Mouse (Mus musculus) midbrain, embryonic 10.5 days (tissue): ENCODE data around the gene Ndufb6. TPM values are rescaled to one million over a fixed set of nuclear protein-coding genes. Genes with fewer than 3 reads are reported as not detected.

Source experiments
- DNase-seq: peaks from one replicate; pipeline ENCODE4 v3.0.0-alpha.2; 2017; ENCODE audit warnings: low spot score
- H3K27ac ChIP-seq: fragments of 300-500 bp; sonication (generic); replicated peaks from 2 replicates; pipeline ENCODE4 v1.5.1; 2016; ENCODE audit warnings: mild to moderate bottlenecking
- H3K27me3 ChIP-seq: fragments of 300-500 bp; sonication (generic); 2 replicates; pipeline ENCODE4 v1.6.1; 2016; ENCODE audit warnings: low read depth, mild to moderate bottlenecking; ENCODE audit not compliant: poor library complexity, severe bottlenecking
- H3K36me3 ChIP-seq: fragments of 300-500 bp; sonication (generic); 2 replicates; pipeline ENCODE4 v1.6.1; 2016; ENCODE audit warnings: mild to moderate bottlenecking, moderate library complexity
- H3K4me1 ChIP-seq: fragments of 300-500 bp; sonication (generic); 2 replicates; pipeline ENCODE4 v1.6.1; 2016
- H3K4me3 ChIP-seq: fragments of 300-500 bp; sonication (generic); 2 replicates; pipeline ENCODE4 v1.5.1; 2016; ENCODE audit warnings: mild to moderate bottlenecking, moderate library complexity
- H3K9me3 ChIP-seq: fragments of 300-500 bp; sonication (generic); replicated peaks from 2 replicates; pipeline ENCODE4 v1.6.1; 2016; ENCODE audit warnings: mild to moderate bottlenecking
- whole genome bisulfite sequencing: fragments of 180-500 bp; shearing (Covaris S2); methylation state at CpG from one replicate; pipeline ENCODE4 v1.1.7; 2016; 5-methylcytosine and 5-hydroxymethylcytosine counted together
- polyA plus RNA-seq: library from polyadenylated mRNA; unstranded; fragments of >200 nt; fragmentation: Nextera tagmentation; extraction: Ambion mirVana; gene quantifications from 2 replicates; pipeline ENCODE4 v1.2.1, GENCODE M21; 2016

Ndufb6 gene
- polyA plus RNA-seq, 1 experiment from 2014 or later = 311 TPM

DNA sequence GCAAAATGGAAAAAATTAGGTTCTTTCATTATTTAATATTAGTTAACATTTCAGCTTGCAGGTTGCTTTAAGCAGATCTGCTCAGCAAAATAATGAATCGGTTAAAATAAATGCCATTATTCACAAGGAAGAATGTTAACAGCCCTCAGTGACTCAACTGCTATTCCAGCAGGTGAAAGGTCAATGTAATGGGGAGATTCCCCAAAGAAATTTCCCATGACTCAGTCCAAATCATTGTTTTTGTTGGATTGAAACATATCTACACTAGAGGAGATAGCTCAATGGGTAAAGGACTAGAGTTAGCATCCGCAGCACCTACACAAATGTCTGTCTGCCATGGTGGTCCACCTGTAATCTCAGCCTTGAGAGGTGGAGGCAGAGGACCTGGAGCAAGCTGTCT is 9.8 kb upstream of the Ndufb6 start:
- H3K27ac ChIP-seq = no peak overlapping the region
- H3K4me3 ChIP-seq = no peak overlapping the region
- H3K36me3 ChIP-seq = no peaks in the 10 kb centered on the region
- no peak for DNase-seq
- no peaks in the 10 kb centered on the region for H3K4me1 ChIP-seq
- 88% methylated on average over 2 of the region's 2 CpGs for WGBS
- peaks cover 12% of the 10 kb centered on the region; the same call in 1 of the 2 replicates for H3K9me3 ChIP-seq
- no peaks in the 10 kb centered on the region for H3K27me3 ChIP-seq

DNA sequence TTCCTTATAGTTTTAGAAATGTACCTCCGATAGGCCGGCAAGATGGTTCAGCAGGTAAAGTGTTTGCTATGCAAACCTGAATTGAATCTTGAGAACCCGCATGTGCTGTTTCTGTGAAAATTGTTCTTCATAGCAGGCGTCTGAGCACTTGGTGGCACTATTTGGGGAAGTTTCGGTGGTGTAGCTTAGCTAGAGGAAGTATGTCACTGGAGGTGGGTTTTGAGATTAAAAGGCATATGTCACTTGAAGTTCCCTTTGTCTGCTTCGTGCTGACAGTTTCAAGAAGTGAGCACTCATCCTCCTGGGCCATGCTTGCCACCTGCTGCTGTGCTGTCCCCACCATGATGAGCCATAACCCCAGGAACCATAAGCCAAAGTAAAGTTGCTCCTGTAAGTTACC is 8.2 kb upstream of the Ndufb6 start:
- Histone ChIP-seq H3K4me1 (no peaks in the 10 kb centered on the region), H3K9me3 (peaks cover 11% of the 10 kb centered on the region; the same call in 1 of the 2 replicates), H3K36me3 (no peaks in the 10 kb centered on the region), H3K27me3 (no peaks in the 10 kb centered on the region), H3K27ac (no peak overlapping the region), H3K4me3 (no peak overlapping the region)
- 83% methylated on average over 6 of the region's 6 CpGs for WGBS
- no peak for DNase-seq

DNA sequence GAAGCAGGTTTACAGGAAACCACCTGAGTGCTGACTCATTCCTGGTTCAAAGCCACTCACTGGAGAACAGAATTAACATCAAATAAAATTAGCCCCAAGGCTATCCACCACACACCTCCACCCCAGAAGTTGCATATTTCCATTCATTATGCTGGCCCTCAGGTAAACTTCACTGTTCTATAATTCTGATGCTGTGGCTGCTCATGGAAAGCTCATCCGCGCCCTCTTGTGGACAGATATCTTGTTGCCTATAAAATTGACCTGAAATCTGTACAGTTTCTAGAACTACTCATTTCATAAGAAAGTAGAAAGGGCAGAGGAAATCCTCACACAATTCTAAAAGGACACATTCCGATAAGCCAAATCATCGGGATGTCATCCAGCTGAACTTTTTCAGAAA is 6.4 kb upstream of the Ndufb6 start:
- H3K27me3 ChIP-seq = no peaks in the 10 kb centered on the region
- H3K36me3 ChIP-seq = no peaks in the 10 kb centered on the region
- no peak overlapping the region for H3K4me3 ChIP-seq
- no peak overlapping the region for H3K27ac ChIP-seq
- no peaks in the 10 kb centered on the region for H3K4me1 ChIP-seq
- 22% methylated on average over 4 of the region's 4 CpGs for WGBS
- peak; percentile 34 for DNase-seq
- H3K9me3 ChIP-seq = peaks cover 3% of the 10 kb centered on the region; the same call in 1 of the 2 replicates

DNA sequence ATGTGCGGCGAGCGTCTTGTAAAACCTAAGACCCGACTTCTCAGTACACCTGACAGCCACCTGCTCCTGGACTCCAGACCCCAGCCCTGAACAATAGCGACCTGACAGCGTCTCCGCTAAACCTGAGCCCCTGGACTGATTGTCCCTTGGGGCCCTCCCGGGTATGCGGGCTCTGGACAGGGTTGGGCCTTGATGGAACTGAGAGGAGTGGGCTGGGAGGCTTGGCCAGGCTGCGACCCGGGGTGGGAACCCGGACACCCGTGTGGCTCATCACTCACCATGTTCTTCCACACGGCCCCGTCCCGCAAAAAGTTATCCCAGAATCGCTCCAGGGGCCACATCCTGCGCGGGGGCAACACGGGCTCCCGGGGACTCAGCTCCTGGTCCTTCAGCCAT is 343 bp downstream of the Ndufb6 start:
- H3K4me1 ChIP-seq = peaks cover 17% of the 10 kb centered on the region
- peaks cover 23% of the 10 kb centered on the region for H3K36me3 ChIP-seq
- 1% methylated on average over 21 of the region's 21 CpGs for WGBS
- peak overlapping the region; percentile 86 for H3K27ac ChIP-seq
- no peak for DNase-seq
- no peaks in the 10 kb centered on the region for H3K27me3 ChIP-seq
- peak overlapping the region; percentile 89 for H3K4me3 ChIP-seq
- H3K9me3 ChIP-seq = no peaks in the 10 kb centered on the region

DNA sequence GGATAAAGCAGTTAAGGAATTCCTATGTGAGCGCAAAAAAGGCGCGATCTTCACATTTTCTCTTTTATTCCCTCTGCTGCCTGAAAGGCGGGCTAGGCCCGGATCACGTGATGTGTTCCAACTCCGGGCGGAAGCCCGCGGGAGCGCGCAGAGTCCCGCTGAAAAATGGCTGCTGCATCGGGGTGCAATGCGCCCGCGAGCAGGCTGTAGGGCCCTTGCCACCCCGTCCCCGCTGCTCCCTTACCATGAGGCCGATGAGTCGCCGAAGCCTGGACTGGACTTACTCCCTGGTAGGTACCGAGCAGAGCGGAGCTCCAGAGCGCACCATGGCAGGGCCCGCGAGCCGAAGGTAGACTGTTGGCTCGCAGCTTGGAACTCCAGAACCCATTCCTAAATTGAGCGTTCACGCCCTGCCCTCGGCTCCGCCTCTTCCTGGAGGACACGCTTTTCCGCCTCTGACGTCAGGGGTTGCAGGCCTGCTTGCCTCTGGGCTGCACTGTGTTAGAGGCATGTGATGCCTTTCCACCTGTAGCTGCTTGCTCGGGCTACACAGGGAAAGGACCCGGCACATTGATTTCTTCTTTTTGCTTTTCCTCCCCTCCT is 9.7 kb downstream of the Ndufb6 start, which contains the start of the genes Smim27 and Topors:
TSS of gene Smim27 (plus strand) at position 150 of the 603 bp plus-strand sequence.
TSS of gene Topors (minus strand) at position 421 of the 603 bp plus-strand sequence.
- H3K4me3 ChIP-seq = peak within 1 kb of the TSS; percentile 87
- H3K9me3 ChIP-seq = no peaks in the 10 kb centered on the region
- WGBS = under 1% methylated on average over 38 of the region's 38 CpGs
- H3K36me3 ChIP-seq = peaks cover 53% of the 10 kb centered on the region
- H3K27me3 ChIP-seq = no peaks in the 10 kb centered on the region
- peak within 1 kb of the TSS; percentile 95 for H3K27ac ChIP-seq
- peak; percentile 97 for DNase-seq
- H3K4me1 ChIP-seq = peaks cover 30% of the 10 kb centered on the region

DNA sequence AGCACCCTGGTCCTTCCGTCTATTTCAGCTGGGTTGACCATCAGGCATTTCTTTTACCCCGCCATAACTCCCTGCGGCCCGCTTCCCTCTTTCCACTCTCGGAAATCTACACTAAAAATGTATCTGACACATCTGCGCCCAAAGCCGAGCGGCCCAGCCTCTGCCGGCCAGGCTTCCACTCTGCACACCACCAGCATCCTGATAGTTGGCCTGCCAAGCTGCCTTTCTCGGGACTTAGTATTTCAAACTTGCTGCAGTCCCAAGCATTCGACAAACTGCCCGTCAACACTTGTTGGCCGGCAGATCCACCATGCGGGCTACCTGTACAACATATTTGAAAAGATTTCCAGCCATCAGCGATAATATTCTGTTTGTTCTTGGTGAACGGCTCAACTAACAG is 10.4 kb downstream of the Ndufb6 start:
- DNase-seq = no peak
- Histone ChIP-seq H3K27ac (peak overlapping the region; percentile 95), H3K27me3 (no peaks in the 10 kb centered on the region), H3K36me3 (peaks cover 54% of the 10 kb centered on the region), H3K9me3 (no peaks in the 10 kb centered on the region), H3K4me1 (peaks cover 30% of the 10 kb centered on the region), H3K4me3 (peak overlapping the region; percentile 87)
- WGBS = 0% methylated on average over 16 of the region's 16 CpGs

DNA sequence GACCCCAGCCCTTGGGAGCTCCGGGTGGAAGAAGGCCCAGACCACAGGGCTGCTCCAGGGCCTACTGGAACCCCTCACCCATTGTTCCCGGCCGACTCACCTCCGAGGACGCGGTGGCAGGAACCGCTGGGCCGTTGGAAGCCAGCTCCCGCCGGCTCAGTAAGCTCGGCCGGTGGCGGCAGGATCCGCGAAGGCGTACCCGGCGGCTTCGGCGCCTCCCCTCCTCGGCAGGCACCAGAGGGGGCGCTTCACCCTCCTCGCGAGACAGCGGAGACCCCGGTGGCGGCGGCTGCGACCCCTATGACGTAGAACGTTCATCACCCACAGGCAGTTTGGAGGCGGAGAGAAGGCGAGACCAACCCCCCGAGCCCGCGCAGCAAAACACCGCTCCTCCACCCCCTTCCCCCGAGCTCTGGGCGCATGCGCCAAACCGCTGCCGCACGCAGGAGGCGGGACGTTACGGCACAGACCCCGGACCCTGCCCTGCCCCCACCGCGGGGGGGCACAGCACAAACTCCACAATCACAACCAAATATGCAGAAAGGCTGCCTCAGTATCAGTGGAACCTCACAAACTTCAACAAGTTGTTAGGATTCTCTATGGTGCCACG is 10.9 kb downstream of the Ndufb6 start:
- Histone ChIP-seq H3K4me3 (peak overlapping the region; percentile 87), H3K9me3 (no peaks in the 10 kb centered on the region), H3K36me3 (peaks cover 58% of the 10 kb centered on the region), H3K27me3 (no peaks in the 10 kb centered on the region), H3K4me1 (peaks cover 30% of the 10 kb centered on the region), H3K27ac (peak overlapping the region; percentile 95)
- under 1% methylated on average over 50 of the region's 50 CpGs for WGBS
- DNase-seq = peak; percentile 96

DNA sequence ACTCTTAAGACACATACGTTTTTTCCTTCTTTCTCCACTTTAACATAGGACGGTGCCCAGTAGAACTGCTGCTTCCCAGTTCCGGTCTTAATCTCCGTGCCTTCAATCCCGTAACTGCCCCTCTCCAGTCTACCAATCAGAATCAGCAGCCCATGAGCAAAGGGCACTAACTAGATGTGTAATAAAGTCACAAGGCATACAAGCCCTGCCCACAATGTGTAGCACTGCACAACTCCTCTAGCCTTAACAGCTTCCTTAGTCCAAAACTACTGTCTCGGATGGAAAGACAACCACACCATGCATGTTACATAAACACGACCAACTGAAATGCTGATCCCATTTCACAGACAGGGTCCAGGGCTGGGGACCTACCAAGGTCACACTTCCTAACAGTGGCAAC is 11.5 kb downstream of the Ndufb6 start:
- Histone ChIP-seq H3K27ac (peak overlapping the region; percentile 95), H3K9me3 (no peaks in the 10 kb centered on the region), H3K36me3 (peaks cover 64% of the 10 kb centered on the region), H3K27me3 (no peaks in the 10 kb centered on the region), H3K4me3 (peak overlapping the region; percentile 87), H3K4me1 (peaks cover 30% of the 10 kb centered on the region)
- 75% methylated on average over 7 of the region's 7 CpGs for WGBS
- no peak for DNase-seq

DNA sequence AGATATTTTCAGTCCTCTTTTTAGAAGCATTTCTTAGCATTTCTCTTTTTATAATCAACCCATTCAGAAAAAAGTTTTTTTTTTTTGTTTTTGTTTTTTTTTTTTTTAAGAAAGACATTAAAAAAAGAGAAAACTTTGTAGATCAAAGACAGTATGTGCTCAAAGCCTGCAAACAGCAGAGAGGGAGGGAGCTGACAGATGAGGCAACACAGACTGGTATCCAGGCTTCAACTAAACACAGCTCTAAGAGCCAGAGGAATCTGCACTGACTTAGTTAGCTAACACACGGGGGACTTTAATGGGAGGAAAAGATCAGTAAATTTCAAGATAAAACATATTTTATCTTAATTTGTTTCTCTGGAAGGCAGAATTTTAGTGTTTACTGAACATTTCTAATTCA is 14.9 kb downstream of the Ndufb6 start:
- Histone ChIP-seq H3K4me1 (peaks cover 24% of the 10 kb centered on the region), H3K36me3 (peaks cover 88% of the 10 kb centered on the region), H3K27ac (no peak overlapping the region), H3K27me3 (no peaks in the 10 kb centered on the region), H3K4me3 (no peak overlapping the region), H3K9me3 (no peaks in the 10 kb centered on the region)
- 89% methylated on average over 1 of the region's 1 CpGs for WGBS
- no peak for DNase-seq

DNA sequence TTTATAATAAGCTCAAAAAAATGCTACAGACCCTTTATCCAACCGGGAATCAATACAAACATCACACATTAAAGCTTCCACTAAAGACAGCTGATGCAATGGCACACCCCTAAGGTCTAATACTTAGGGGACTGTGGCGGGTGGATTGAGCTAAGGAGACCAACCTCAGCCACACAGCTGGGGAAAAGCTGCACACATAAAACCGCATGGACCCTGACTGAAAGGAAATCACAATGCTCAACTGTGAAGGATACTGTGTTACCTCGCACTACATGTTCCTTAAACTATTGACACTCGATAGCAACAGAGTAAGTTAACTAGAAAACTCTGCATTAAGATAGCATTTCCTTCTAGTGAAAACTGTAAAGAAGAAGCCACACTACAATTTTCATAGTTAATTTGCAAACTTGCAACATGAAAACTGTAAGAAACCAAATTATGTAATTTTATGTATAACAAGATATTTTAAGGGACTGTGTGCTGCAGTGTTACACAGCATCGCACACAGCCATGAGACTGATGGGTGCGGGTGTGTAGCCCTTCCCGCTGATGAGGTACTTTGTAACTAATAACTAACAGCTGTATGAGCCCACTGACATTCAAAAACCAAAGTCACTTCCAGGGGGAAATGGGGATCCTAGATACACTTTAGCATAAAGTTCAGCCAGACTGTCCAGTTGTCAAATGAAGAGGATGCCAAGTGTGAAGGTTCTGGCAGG is 24.7 kb downstream of the Ndufb6 start:
- Histone ChIP-seq H3K4me1 (no peaks in the 10 kb centered on the region), H3K27ac (no peak overlapping the region), H3K9me3 (no peaks in the 10 kb centered on the region), H3K27me3 (no peaks in the 10 kb centered on the region), H3K36me3 (peaks cover 25% of the 10 kb centered on the region), H3K4me3 (no peak overlapping the region)
- no peak for DNase-seq
- WGBS = 90% methylated on average over 8 of the region's 8 CpGs

DNA sequence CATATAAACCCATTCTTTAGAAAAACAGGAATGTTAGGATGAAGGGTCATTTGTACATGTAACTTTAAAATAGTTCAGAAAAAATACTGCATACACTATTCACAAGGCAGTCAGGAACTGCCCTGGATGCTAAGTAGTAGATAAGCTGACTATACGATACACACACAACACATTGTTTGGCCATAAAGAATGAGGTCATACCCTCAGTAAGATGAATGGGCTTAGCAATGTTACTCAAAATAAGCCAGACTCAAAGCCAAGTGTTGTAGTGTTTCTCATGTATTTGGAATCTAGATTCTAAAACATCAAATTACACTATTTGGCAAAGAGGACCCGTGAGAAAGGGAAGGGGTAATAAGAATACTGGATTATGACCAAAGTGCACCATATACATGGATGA is 25.5 kb downstream of the Ndufb6 start:
- H3K4me1 ChIP-seq = no peaks in the 10 kb centered on the region
- DNase-seq = no peak
- H3K36me3 ChIP-seq = peaks cover 17% of the 10 kb centered on the region
- no peaks in the 10 kb centered on the region for H3K9me3 ChIP-seq
- H3K27ac ChIP-seq = no peak overlapping the region
- H3K4me3 ChIP-seq = no peak overlapping the region
- 97% methylated on average over 2 of the region's 2 CpGs for WGBS
- H3K27me3 ChIP-seq = no peaks in the 10 kb centered on the region

DNA sequence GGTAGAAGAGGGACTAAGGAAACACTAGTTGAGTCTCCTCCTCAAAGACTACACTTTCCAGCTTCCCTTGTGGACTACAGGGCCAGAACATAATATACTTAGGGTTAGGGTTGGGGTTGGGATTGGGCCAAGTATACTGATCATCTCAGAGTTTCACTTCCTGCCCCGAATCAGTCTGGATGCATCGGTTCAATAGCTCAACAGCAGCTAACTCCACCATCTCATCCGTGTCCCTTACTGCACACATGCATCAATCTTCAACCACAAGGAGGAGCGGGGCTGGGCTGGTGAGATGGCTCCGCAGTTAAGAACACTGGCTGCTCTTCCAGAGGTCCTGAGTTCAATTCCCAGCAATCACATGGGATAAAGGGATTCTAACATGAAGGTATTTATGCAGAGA is 28.2 kb downstream of the Ndufb6 start:
- WGBS = 89% methylated on average over 5 of the region's 5 CpGs
- Histone ChIP-seq H3K4me3 (no peak overlapping the region), H3K9me3 (no peaks in the 10 kb centered on the region), H3K27me3 (no peaks in the 10 kb centered on the region), H3K36me3 (no peaks in the 10 kb centered on the region), H3K27ac (no peak overlapping the region), H3K4me1 (no peaks in the 10 kb centered on the region)
- no peak for DNase-seq

DNA sequence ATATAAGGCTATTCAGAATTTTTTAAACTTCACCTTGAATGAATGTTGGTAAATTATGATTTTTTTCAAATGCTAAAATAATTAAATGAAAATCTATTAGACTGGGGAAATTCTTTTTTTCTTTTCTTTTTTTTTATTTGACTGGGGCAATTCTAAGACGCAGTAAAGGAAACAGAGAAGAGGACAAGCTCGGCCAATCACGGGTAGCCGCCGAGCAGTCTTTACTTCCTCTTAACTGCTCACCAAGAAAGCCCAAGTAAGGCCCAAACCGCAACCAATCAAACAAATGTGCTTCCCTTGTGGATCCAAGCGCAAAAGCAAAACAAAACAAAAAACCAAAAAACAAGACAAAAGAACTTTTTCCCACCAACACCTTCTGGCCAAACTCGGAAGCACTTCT is 35.2 kb downstream of the Ndufb6 start:
- WGBS = 89% methylated on average over 8 of the region's 8 CpGs
- DNase-seq = no peak

More for the DNA sequence above, 35.2 kb downstream of the Ndufb6 start:
- Histone ChIP-seq H3K36me3 (no peaks in the 10 kb centered on the region), H3K27ac (no peak overlapping the region), H3K4me3 (no peak overlapping the region), H3K27me3 (no peaks in the 10 kb centered on the region), H3K4me1 (peaks cover 14% of the 10 kb centered on the region), H3K9me3 (no peaks in the 10 kb centered on the region)
